Mouse (Mus musculus): ENCODE measurements at regions not wholly inside any gene's neighbourhood (a gene's known extent, or its start where the extent isn't known, plus 50 kb on each side); places are given as distances from the start of the nearest gene placed in this dataset.

DNA sequence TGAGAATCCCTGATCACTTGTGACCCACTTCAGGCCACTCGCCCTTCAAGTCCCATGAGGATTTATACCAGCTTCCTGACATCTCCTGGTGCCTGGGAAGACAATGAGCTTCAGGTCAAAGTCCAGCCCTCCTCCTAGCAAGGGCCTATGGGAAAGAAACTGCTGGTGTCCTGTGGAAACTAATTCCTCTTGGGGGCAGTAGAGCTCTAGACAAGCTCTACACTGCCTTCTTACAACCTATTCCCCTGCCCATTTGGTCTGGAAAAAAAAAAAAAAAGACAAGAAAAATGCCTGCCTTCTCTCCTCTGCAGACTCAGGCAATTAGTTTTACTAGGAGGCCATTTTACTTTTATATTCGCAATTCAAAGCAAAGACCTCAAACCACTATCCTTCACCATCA, 132.6 kb upstream of the Olfr1324 start:
- TF ChIP-seq POLR2A (IDR thresholded peaks at IDR 0.05; ENCODE audit: insufficient read depth, low read depth, low read length) = no peak
- TF ChIP-seq CTCF (IDR thresholded peaks at IDR 0.05) = peak; percentile 67
- TF ChIP-seq EP300 (IDR thresholded peaks at IDR 0.05; ENCODE audit: insufficient read depth, low read depth, low read length) = no peak
